Mouse (Mus musculus): ENCODE data around the gene Cnga3. TPM values are rescaled to one million over a fixed set of nuclear protein-coding genes. Genes with fewer than 3 reads are reported as not detected.

The Cnga3 gene
- under 1 TPM; 0.13 to 0.21 TPM for total RNA-seq (2021)
- long read RNA-seq, experiment 1 = 0 reads
- long read RNA-seq, experiment 2 = 0 reads

DNA sequence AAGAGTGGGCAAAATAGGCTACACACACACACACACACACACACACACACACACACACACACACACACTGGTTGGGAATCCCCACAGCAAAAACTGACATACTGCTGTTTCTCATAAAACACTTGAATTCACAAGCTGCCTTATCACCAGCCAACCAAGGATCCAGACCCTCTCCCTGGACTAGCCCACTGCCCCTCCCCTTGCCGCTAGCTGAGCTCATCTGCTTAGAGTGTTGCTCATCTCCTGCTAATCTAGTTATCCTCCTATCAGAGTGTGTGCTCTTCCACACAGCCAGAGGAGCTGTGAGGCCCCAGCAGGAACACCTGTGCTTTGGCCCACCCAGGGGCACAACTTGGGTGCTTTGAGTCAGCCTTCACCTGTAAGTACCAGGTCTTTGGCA, at the start of gene Cnga3:
Gene Cnga3 (plus strand): TSS at position 291 of the 400 bp plus-strand sequence.
- intact Hi-C loops (cut with DNase I) = no loop called here
- DNase-seq (ENCODE audit: low spot score in 2 of 2) = no peak

DNA sequence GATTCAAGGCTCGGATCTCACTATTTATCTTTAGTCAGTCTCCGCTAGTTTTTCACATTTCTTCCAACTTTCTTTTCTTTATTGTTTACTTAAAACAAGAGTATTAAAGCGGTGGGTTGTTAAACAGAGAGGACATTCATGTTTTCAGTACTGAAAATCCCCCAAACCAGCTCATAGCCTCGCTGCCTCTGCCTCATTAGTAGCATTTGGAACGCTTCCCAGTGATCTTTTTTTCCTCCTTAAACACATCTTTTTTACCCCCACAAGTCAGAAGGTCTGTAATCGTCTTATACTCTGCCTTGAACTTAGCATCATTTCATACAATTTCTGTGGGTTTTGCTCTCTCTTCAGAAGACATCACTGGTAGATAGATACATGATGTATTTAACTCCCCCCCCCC, 48.2 kb upstream of the Cnga3 start:
- intact Hi-C loops (cut with DNase I) = no loop called here
- DNase-seq (ENCODE audit: low spot score in 2 of 2) = no peak

DNA sequence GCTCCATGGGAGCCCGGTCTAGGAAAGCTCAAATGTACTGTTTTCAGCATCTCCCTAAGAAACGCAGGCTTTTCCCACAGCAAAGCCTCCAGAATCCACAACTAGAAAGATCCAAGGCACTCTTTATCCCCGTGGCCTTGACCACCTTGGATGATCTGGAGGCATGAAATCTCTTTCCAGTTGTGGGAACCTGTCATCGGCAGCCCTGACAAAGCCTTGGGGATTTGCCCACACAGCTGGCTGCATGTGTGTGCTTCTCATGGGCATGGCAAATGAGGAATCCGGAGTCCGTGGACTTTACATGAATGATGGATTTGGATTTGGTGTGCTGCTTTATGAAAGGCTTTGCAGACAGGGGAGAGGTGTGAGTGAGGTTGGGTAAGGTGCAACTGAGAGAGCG, 46.3 kb upstream of the Cnga3 start:
- DNase-seq (ENCODE audit: low spot score in 2 of 2) = no peak
- intact Hi-C loops (cut with DNase I) = no loop called here

DNA sequence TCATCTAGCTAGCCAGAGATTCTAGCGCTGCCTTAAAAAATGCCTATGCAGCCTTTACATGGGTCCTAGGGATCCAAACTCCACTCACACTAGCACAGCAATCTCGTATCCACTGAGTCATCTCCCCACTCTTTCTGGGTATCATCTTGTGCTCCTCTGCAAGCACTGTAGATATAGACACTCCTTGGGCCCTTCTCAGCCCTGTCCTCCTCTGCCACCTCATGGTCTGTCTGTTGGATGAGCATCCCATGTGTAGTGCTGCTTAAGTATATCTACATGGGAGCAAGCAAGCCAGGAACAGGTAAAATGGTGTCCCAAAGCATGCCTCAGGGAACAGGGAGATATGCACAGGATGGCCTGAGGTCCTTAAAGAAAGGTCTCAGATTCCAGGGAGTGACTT, 36.4 kb upstream of the Cnga3 start:
- intact Hi-C loops (cut with DNase I) = no loop called here
- peak; percentile 11 to 34 for DNase-seq (ENCODE audit: low spot score in 2 of 2)

DNA sequence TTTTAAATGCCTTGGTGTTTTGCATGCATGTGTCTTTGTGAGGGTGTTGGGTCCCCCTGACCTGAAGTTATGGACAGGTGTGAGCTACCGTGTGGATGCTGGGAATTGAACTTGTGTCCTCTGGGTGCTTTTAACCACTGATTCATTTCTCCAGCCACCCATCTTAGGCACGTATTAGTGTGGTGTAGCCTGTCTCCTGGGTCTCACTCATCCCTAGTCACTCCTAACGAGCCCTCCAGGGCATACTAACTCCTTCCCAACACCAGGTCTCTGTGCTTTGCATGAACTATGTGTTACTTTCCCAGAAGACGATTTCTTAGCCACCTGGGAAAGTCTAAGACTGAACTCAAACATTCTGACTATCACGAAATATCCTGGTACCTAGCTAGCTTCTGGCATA, 34.4 kb upstream of the Cnga3 start:
- DNase-seq (ENCODE audit: low spot score in 2 of 2) = no peak
- intact Hi-C loops (cut with DNase I) = no loop called here

DNA sequence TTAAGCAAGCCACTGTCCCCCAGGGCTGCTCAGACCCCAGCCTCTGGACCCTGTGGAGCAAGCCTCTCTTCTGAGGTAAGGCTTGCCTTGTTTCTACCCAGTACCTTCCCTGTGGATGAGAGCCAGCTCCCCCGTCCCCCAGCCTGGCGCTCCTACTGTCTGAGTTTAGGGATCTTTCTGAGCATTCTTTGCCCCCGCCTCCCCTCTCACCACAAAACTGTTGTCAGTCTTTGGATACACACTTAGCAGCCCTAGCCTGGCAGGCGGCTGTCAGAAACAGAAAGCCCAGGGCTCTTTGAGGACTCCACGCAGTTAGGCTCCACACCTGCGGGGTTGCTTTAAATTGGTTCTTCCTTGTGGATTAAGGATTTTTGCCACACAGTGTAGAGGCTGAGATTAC, 27.2 kb upstream of the Cnga3 start:
- intact Hi-C loops (cut with DNase I) = no loop called here
- no peak for DNase-seq (ENCODE audit: low spot score in 2 of 2)

DNA sequence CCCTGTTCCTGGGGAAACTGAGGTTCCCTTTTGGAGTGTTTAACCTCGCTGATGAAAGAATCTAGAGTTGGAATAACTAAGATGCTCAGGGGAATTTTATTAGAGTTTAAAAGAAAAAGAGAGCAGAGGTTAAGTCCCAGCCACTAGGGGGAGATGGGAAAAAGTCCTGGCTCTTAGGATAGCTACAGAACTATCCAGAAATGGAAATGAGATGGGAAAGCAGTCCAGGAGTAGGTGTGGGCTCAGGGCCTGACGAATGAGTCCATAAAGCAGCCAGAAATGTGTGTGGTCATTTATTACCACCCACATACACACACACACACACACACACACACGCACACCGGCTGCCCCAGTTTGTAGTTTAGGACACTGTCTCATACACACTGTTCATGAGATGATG, 19.6 kb upstream of the Cnga3 start:
- peak; percentile 19 to 51 for DNase-seq (ENCODE audit: low spot score in 2 of 2)
- intact Hi-C loops (cut with DNase I) = loop anchor here (5.0 kb wide), 1 partner anchor 53 kb away; no protein-coding TSS in a partner anchor

DNA sequence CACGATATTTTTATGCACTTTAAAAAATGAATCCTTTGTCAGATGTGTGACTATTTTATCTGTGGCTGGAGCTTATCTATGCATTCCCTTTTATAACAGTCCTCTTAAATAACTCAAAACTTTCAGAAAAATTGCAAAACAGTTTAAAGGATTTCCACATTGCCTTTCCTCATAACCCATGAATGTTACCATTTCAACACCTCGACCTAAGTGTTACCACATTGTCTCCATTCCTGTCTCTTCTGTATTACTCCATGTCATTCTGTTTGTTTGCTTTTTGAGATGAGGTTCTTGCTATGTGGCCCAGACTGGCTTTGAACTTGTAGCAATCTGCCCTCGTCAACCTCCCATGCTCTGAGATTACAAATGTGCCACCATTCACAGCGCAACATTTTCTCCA, 12.8 kb upstream of the Cnga3 start:
- DNase-seq (ENCODE audit: low spot score in 2 of 2) = no peak
- intact Hi-C loops (cut with DNase I) = no loop called here

DNA sequence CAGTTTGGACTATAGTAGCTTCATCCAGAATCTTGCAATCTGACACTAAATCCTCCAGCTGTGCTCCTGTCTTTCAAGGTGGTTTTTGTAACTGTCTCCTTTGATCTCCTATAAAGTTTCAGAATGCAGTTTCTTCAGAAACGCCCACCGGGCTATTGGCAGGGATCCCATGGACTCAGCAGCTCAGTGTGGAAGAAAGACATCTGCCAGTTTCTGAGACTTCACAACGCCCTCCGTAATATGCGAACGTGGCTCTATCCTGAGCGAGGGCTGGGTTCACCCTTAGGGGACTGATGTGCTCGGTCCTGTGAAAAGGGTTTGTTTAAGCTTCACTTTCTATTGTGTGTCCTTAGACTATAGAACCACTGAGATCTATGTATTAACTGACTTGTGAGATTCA, 6.5 kb upstream of the Cnga3 start:
- intact Hi-C loops (cut with DNase I) = no loop called here
- DNase-seq (ENCODE audit: low spot score in 2 of 2) = peak in 1 of 2 experiments; percentile 23

DNA sequence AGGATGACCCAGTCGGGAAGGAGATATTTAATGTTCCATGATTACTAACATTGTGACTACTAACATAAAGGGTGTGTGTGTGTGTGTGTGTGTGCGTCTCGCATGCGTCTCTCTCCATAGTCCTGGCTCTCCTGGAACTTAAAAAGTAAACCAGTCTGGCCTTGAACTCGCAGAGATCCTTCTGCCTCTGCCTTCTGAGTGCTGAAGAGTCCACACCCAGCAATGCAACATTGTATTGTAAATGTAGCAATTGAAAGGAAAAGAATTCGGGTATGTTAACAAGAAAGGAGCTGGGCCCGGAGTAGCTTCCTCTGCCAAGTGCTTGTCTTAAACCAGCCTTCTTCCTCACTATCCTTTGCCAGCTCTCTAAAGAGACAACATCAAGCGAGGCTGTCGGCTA, 1.9 kb upstream of the Cnga3 start:
- intact Hi-C loops (cut with DNase I) = no loop called here
- no peak for DNase-seq (ENCODE audit: low spot score in 2 of 2)

DNA sequence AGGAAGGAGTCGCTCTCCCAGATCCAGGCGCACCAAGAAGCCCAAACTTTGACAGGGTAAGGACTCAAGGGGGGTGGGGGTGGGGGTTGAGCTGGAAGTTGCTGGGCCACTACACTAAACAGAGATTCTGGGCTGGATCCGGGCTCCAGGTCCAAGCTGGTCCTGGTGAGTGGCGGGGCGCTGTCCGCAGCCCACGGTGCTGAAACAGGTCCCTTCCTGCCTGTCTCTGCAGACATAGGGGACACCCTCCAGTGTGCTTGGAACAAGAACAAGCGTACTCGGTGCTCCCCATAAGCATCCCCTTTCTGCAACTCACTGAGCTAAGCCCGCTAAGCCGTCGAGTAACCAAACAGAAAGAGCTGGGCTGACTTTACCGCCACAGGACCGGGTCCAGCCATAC, 4.2 kb downstream of the Cnga3 start:
- intact Hi-C loops (cut with DNase I) = no loop called here

DNA sequence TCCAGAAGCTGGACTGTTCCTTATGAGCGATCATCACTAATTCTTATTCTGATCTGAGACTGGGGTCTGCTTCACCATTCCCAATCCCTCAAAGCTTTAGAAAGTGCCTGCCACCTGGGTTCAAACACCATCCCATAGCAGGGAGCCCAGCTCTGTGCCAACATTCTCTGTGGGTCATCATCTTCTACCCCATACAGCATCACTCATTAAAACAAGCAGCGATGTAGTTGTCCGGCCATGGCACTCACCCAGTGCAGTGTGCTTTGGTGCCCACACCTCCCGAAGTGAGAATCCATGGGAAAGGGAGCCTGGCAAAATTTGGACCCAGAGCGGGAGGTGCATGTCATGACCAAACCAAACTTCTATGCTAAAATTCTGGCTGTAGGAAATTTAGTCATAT, 5.4 kb downstream of the Cnga3 start:
- no peak for DNase-seq (ENCODE audit: low spot score in 2 of 2)

More for the DNA sequence above, 4.2 kb downstream of the Cnga3 start:
- peak in 1 of 2 experiments; percentile 12 for DNase-seq (ENCODE audit: low spot score in 2 of 2)

DNA sequence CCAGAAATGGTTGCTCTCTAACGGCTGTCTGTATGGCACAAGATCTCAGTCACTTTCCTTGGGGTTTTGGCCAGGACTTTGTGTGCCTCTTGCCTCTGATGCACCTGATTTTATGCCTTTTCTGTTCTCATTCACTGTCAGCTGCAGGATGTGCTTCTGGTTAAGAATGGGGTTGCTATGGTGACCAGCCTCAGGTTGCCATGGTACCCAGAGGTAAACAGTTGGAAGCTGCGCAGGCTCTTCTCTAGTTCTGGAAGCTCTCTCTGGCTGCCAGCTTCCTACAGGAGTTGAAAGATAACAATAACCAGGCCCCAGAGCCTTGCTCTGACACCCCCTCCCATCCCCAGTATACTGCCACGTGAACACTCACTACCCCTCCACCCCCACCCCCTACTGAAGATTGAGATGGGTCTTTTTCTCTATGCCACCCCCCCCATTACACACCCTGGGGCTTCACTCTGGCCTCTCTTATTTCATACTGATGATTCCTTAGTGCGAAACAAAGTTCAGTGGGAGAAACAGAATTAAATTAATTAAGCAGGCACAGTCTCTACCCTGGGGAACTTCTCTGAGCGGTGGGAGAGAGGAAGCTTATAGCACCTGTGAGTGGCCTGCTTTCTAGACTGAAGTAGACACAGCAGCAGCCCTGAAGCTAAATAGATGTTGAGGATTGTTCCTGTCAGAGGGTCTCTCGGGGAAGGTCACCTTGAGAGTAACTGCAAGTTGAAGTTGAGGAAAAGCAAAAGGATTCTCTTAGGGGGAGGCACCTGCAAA, 6.1 kb downstream of the Cnga3 start:
- intact Hi-C loops (cut with DNase I) = no loop called here

More for the DNA sequence above, 5.4 kb downstream of the Cnga3 start:
- intact Hi-C loops (cut with DNase I) = no loop called here

DNA sequence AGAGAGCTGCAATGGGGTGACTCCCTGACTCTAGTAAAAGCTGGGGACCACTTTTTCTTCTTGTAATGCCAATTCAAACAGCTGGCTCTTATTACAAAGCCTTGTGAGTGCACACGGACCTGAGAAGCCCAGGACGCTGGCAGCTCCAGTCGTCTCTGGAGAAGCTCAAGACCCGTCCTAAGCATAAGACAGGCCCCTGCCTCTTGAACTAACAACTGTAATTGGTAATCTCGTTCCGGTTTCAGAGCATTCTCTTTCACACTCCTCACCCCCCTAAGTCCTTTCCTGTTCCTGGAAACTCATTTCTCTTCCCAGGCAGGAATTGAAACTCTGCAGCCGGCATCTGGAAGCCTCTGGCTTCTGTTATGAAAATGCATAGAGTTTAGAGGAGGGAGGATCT, 7.8 kb downstream of the Cnga3 start:
- no peak for DNase-seq (ENCODE audit: low spot score in 2 of 2)
- intact Hi-C loops (cut with DNase I) = no loop called here

More for the DNA sequence above, 6.1 kb downstream of the Cnga3 start:
- peak; percentile 90 to 97 for DNase-seq (ENCODE audit: low spot score in 2 of 2)

DNA sequence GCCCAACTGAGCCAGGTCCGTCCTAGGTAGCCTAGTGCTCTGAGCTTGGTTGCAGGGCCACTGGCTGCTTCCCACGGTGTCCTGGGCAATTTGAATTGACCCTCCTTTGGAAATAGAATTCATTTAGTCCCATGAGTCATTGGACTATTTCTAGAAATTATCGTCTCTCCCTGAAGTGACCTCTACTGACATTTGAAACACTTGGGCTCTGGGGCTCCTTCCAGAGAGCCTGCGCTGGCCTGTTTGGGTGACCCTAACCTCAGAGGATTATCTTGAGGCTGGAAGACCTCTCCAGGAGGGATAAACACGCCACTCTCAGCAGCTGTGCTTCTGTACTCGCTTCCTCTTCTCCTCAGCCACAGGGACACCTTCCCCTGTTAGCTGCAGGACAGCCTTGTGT, 16.2 kb downstream of the Cnga3 start:
- no peak for DNase-seq (ENCODE audit: low spot score in 2 of 2)
- intact Hi-C loops (cut with DNase I) = no loop called here

DNA sequence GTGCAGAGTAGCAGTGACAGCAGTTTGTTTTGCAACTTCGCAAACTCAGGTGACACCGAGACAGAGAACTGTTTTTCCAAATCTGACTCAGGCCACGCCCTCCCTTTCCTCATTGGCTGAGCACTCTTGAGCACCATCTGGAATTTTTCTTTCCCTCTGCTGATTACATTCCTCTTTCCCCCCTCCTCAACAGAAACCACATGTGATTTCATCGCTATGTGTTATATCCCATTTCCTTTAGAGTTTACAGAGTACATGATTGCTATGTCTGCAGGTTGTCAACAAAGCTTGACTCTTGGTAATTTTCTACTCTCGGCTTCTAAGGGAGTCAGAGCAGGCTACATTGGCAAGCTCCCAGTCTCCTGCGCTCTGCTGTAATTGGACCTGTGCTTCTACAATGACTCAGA, 17.1 kb downstream of the Cnga3 start:
- DNase-seq (ENCODE audit: low spot score in 2 of 2) = peak; percentile 49 to 62
- intact Hi-C loops (cut with DNase I) = no loop called here

DNA sequence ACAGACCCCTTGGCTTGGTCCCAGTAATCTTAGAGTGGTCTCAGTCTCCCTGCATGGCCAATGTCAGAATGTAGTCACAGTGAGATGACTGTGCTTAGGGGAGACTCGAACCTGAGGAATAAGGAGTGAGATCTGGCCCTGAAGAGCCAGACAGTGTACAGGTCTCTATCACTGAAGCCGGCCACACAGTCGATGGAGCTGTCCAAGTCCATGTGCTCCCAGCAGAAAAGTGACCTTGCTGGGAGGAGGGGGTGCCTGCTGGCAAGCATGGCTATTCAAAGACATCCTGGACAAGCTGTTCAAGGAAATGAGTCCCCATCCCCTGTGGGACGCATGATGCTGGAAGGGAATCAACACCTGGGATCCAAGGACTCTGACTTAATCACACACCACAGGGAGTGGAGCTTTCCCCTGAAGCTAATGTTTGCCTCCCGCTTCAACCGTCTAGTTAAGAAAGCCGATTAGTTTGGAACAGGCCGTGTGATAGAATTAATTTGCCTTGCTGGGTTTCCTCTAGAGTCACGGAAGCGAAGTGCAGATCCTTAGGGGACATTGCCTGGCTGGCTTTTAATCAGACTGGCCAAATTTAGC, 24.9 kb downstream of the Cnga3 start:
- DNase-seq (ENCODE audit: low spot score in 2 of 2) = no peak
- intact Hi-C loops (cut with DNase I) = no loop called here

DNA sequence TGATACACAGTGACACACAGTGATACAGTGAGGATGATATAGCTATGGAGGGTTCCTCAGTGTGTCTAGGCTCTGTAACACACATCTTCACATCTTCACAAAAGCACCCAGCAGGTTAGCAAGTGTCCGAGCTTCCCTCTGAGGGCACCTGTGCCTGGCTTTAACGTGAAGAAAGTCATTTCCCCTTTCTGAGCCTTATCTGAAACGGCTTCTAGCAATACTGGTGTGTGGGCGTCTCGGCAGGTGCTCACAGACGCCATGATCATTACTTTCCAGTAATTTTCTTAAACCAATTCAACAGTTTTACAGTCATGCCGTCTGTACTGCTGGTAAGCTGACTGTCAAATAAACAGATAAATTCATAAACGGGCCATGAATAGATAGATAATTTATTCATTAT, 28.0 kb downstream of the Cnga3 start:
- no peak for DNase-seq (ENCODE audit: low spot score in 2 of 2)
- intact Hi-C loops (cut with DNase I) = no loop called here

DNA sequence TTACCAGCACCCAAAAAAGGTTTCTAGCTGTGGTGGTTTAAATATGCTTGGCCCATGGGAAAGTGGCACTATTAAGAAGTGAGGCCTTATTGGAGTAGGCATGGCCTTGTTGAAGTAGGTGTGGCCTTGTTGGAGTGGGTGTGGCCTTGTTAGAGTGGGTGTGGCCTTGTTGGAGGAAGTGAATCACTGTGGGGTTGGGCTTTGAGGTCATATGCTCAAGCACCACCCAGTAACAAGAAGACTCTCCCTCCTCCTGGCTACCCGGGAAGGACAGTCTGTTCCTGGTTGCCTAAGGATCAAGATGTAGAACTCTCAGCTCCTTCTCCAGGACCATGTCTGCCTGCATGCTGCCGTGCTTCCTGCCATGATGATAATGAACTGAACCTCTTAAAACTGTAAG, 32.2 kb downstream of the Cnga3 start:
- no peak for DNase-seq (ENCODE audit: low spot score in 2 of 2)
- intact Hi-C loops (cut with DNase I) = loop anchor here (5.0 kb wide), 1 partner anchor 49 kb away; no protein-coding TSS in a partner anchor

DNA sequence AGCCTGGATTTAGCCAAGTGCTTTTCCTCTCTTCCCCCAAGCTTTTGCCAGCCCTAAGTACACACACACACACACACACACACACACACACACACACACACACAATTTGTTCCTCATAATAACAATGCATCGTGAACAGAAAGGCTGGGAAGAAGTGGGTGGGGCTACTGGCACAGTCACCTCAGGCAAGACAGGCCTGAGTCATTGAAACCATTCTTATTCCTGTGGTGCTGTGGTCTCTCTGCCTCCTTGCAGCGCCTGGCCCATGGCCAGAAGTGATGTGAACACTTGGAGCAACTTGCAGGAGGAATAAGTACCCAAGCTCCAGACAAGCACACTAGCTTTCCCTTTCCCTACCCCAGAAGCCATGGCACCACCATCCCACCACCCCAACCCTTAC, 34.2 kb downstream of the Cnga3 start:
- intact Hi-C loops (cut with DNase I) = loop anchor here (5.0 kb wide), 1 partner anchor 51 kb away; no protein-coding TSS in a partner anchor
- DNase-seq (ENCODE audit: low spot score in 2 of 2) = peak; percentile 15 to 34
